Mouse (Mus musculus) lung, adult 18-20 months (tissue): Measurements from ENCODE around the gene Slc7a15.
A peak's percentile ranks its signal among the peaks of the same experiment; 100 is the strongest.
"Not testable (repeated sequence)": the region's sequence is repeated elsewhere in the genome, so short reads cannot be mapped to it uniquely, and the experiment has no call there.

ENCODE experiments used
- DNase-seq, 2 experiments: peaks; one replicate each; pipeline ENCODE4 v3.0.0; 2022; ENCODE audit warnings: mixed read lengths in 2 of 2

Gene Slc7a15

GRCm38 (mm10) chr12:8598966-8599365 is at the start of gene Slc7a15:
Gene Slc7a15 (minus strand): TSS chr12:8599066.
- not testable (repeated sequence) for DNase-seq

GRCm38 (mm10) chr12:8648211-8648610 is 49.3 kb upstream of the Slc7a15 start:
- DNase-seq = not testable (repeated sequence)

GRCm38 (mm10) chr12:8641425-8641735 is 42.5 kb upstream of the Slc7a15 start:
- no peak for DNase-seq

GRCm38 (mm10) chr12:8640711-8641424 is 42.0 kb upstream of the Slc7a15 start:
- peak; percentile 97 for DNase-seq

GRCm38 (mm10) chr12:8640186-8640585 is 41.3 kb upstream of the Slc7a15 start:
- not testable (repeated sequence) for DNase-seq

GRCm38 (mm10) chr12:8638411-8639087 is 39.7 kb upstream of the Slc7a15 start:
- DNase-seq = peak; percentile 77 to 80

GRCm38 (mm10) chr12:8636945-8637344 is 38.1 kb upstream of the Slc7a15 start:
- DNase-seq = peak in 1 of 2 experiments; percentile 52

- DNase-seq = no peak
Measured at GRCm38 (mm10) chr12:8635546-8635945, 36.7 kb upstream of the Slc7a15 start.

- no peak for DNase-seq
Measured at GRCm38 (mm10) chr12:8634306-8634705, 35.4 kb upstream of the Slc7a15 start.

- no peak for DNase-seq
Measured at GRCm38 (mm10) chr12:8632737-8633365, 34.0 kb upstream of the Slc7a15 start.

GRCm38 (mm10) chr12:8631691-8632090 is 32.8 kb upstream of the Slc7a15 start:
- DNase-seq = no peak

GRCm38 (mm10) chr12:8629537-8629936 is 30.7 kb upstream of the Slc7a15 start:
- DNase-seq = no peak

GRCm38 (mm10) chr12:8620678-8621018 is 21.8 kb upstream of the Slc7a15 start:
- no peak for DNase-seq

- DNase-seq = no peak
Measured at GRCm38 (mm10) chr12:8619827-8620677, 21.2 kb upstream of the Slc7a15 start.

GRCm38 (mm10) chr12:8618271-8618670 is 19.4 kb upstream of the Slc7a15 start:
- no peak for DNase-seq

GRCm38 (mm10) chr12:8609070-8609469 is 10.2 kb upstream of the Slc7a15 start:
- DNase-seq = no peak

GRCm38 (mm10) chr12:8595611-8596010 is 3.3 kb downstream of the Slc7a15 start:
- no peak for DNase-seq

GRCm38 (mm10) chr12:8591326-8591725 is 7.5 kb downstream of the Slc7a15 start:
- not testable (repeated sequence) for DNase-seq

- DNase-seq = peak in 1 of 2 experiments; percentile 1
Measured at GRCm38 (mm10) chr12:8573405-8573804, 25.5 kb downstream of the Slc7a15 start.

- peak in 1 of 2 experiments; percentile 28 for DNase-seq
Measured at GRCm38 (mm10) chr12:8571903-8572341, 26.9 kb downstream of the Slc7a15 start.

- not testable (repeated sequence) for DNase-seq
Measured at GRCm38 (mm10) chr12:8571287-8571902, 27.5 kb downstream of the Slc7a15 start.

GRCm38 (mm10) chr12:8562213-8562612 is 36.7 kb downstream of the Slc7a15 start:
- not testable (repeated sequence) for DNase-seq
